Mouse (Mus musculus) cortical plate, adult 2 months (tissue): ENCODE measurements around the gene Cry2.

Source experiments
- CTCF ChIP-seq: fragments of 200-500 bp; IDR thresholded peaks from 2 replicates; pipeline ENCODE4 v1.5.1; 2011; ENCODE audit warnings: mild to moderate bottlenecking, control low read depth, low read length; ENCODE audit not compliant: insufficient read depth; ENCODE audit errors: extremely low read depth
- POLR2A ChIP-seq: fragments of 200-500 bp; IDR thresholded peaks from 2 replicates; pipeline ENCODE4 v1.6.1; 2011; ENCODE audit warnings: mild to moderate bottlenecking, low read length, control low read depth; ENCODE audit not compliant: insufficient read depth; ENCODE audit errors: extremely low read depth

- TF ChIP-seq CTCF (no peak), POLR2A (no peak)
These were observed 3.8 kb downstream of the Cry2 start for GRCm38 (mm10) chr2:92430089-92430488.
